Mouse (Mus musculus) spleen, postnatal 4 days (tissue): Measurements from ENCODE around the gene Jmjd7.

Source experiments
- DNase-seq, 2 experiments: peaks; one replicate each; pipeline ENCODE4 v3.0.0; 2022; ENCODE audit warnings: low spot score in 2 of 2

Gene Jmjd7

GRCm38 (mm10) chr2:120059466-120059865 lies 32.2 kb downstream of the Jmjd7 start:
- no peak for DNase-seq

- no peak for DNase-seq
Measured at GRCm38 (mm10) chr2:120060190-120060589, 32.9 kb downstream of the Jmjd7 start.

GRCm38 (mm10) chr2:120060651-120061050 lies 33.4 kb downstream of the Jmjd7 start:
- no peak for DNase-seq

GRCm38 (mm10) chr2:120062248-120062647 lies 35.0 kb downstream of the Jmjd7 start:
- no peak for DNase-seq

- no peak for DNase-seq
Measured at GRCm38 (mm10) chr2:120064639-120065038, 37.4 kb downstream of the Jmjd7 start.

- no peak for DNase-seq
Measured at GRCm38 (mm10) chr2:120065243-120065642, 38.0 kb downstream of the Jmjd7 start.

GRCm38 (mm10) chr2:120066224-120066623 lies 38.9 kb downstream of the Jmjd7 start:
- no peak for DNase-seq

GRCm38 (mm10) chr2:120068555-120069465 lies 41.5 kb downstream of the Jmjd7 start:
- DNase-seq = no peak

- no peak for DNase-seq
Measured at GRCm38 (mm10) chr2:120069466-120069990, 42.2 kb downstream of the Jmjd7 start.

GRCm38 (mm10) chr2:120074096-120074495 lies 46.8 kb downstream of the Jmjd7 start:
- no peak for DNase-seq

- DNase-seq = peak in 1 of 2 experiments; percentile 24
Measured at GRCm38 (mm10) chr2:120076076-120076705, 48.9 kb downstream of the Jmjd7 start.
